Mouse (Mus musculus) heart, postnatal 0 days (tissue): ENCODE data around the gene Gm4969. TPM values are rescaled to one million over a fixed set of nuclear protein-coding genes. Genes with fewer than 3 reads are reported as not detected.

Experiments used
- ATAC-seq: fragments of 200-750 bp; cut with Nextera tagmentation; 2 replicates; pipeline ENCODE4 v1.8.0; 2017; ENCODE audit warnings: low read depth, moderate number of reproducible peaks, moderate library complexity; ENCODE audit not compliant: insufficient read depth
- DNase-seq: peaks from one replicate; pipeline ENCODE4 v3.0.0-alpha.2; 2016; ENCODE audit warnings: low spot score
- H3K27ac ChIP-seq: fragments of 300-500 bp; sonication (generic); 2 replicates; pipeline ENCODE4 v1.5.1; 2014; ENCODE audit warnings: low read depth, mild to moderate bottlenecking
- H3K27me3 ChIP-seq: fragments of 300-500 bp; sonication (generic); 2 replicates; pipeline ENCODE4 v1.6.1; 2014; ENCODE audit warnings: low read length, mixed read lengths; ENCODE audit not compliant: control insufficient read depth, insufficient read depth
- H3K36me3 ChIP-seq: fragments of 300-500 bp; sonication (generic); replicated peaks from 2 replicates; pipeline ENCODE4 v1.6.1; 2014; ENCODE audit warnings: low read length, mixed read lengths; ENCODE audit not compliant: control insufficient read depth, insufficient read depth
- H3K4me1 ChIP-seq: fragments of 300-500 bp; sonication (generic); 2 replicates; pipeline ENCODE4 v1.6.1; 2014; ENCODE audit warnings: antibody characterized with exemption; ENCODE audit not compliant: control insufficient read depth, insufficient read depth
- H3K4me2 ChIP-seq: fragments of 300-500 bp; sonication (generic); 2 replicates; pipeline ENCODE4 v1.6.1; 2014; ENCODE audit warnings: low read depth, mild to moderate bottlenecking, low read length, moderate library complexity
- H3K4me3 ChIP-seq: fragments of 300-500 bp; sonication (generic); 2 replicates; pipeline ENCODE4 v1.5.1; 2014; ENCODE audit warnings: low read depth, low read length
- H3K9ac ChIP-seq: fragments of 300-500 bp; sonication (generic); replicated peaks from 2 replicates; pipeline ENCODE4 v1.6.1; 2014; ENCODE audit warnings: low read depth, low read length, mixed read lengths
- H3K9me3 ChIP-seq: fragments of 300-500 bp; sonication (generic); replicated peaks from 2 replicates; pipeline ENCODE4 v1.6.1; 2016; ENCODE audit warnings: low read length; ENCODE audit not compliant: control insufficient read depth
- CTCF ChIP-seq: IDR thresholded peaks from 2 replicates; pipeline ENCODE4 v1.5.1; 2016; ENCODE audit warnings: antibody characterized with exemption, control low read depth, low read depth
- EP300 ChIP-seq: IDR thresholded peaks from 2 replicates; pipeline ENCODE4 v1.6.1; 2016; ENCODE audit warnings: antibody characterized with exemption, low read depth
- WGBS: fragments of 180-500 bp; shearing (Covaris S2); extraction: QIAGEN DNeasy Blood & Tissue Kit; methylation state at CpG from one replicate; pipeline ENCODE4 v1.1.7; 2014; 5-methylcytosine and 5-hydroxymethylcytosine counted together
- polyA plus RNA-seq: library from polyadenylated mRNA; unstranded; fragments of >200 nt; fragmentation: Nextera tagmentation; extraction: Ambion mirVana; gene quantifications from 2 replicates; pipeline ENCODE4 v1.2.1, GENCODE M21; 2015
- total RNA-seq: library from RNA; depleted of rRNA; stranded (reverse); fragments of >200 nt; gene quantifications from 2 replicates; pipeline ENCODE4 v1.2.3, GENCODE M21; 2014; ENCODE audit warnings: low replicate concordance

Gm4969 gene
- total and polyA plus RNA-seq, 2 experiments from 2014 or later: 0.38 to 0.69 TPM

DNA sequence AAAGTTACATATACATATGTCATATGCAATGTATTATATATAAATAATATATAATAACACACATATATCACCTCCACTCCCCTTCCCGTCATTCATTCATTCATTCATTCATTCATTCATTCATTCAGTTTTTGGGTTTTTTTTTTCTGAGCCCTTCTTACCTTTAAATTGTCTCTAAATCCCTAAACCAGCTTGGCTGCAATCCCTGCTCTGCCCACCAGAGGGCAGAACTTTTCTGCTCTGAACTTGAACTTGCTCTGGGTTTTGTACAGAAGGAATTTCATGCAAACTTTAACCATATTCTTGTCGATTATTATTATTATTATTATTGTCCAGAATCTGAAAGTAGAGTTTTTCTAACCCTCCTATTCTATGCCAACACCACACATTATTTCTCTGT is 49.5 kb downstream of the Gm4969 start:
- TF ChIP-seq EP300: no peak
- peak; percentile 80 for TF ChIP-seq CTCF
- H3K4me1 ChIP-seq: no peaks in the 10 kb centered on the region
- no peak overlapping the region for H3K4me3 ChIP-seq
- H3K27me3 ChIP-seq: peaks cover 32% of the 10 kb centered on the region
- no peak overlapping the region for H3K4me2 ChIP-seq
- no peaks in the 10 kb centered on the region for H3K9me3 ChIP-seq
- H3K36me3 ChIP-seq: no peaks in the 10 kb centered on the region
- H3K9ac ChIP-seq: no peak overlapping the region
- DNase-seq: peak; percentile 48
- WGBS: 5% methylated on average over 2 of the region's 2 CpGs
- no peak overlapping the region for H3K27ac ChIP-seq
- no peak for ATAC-seq

DNA sequence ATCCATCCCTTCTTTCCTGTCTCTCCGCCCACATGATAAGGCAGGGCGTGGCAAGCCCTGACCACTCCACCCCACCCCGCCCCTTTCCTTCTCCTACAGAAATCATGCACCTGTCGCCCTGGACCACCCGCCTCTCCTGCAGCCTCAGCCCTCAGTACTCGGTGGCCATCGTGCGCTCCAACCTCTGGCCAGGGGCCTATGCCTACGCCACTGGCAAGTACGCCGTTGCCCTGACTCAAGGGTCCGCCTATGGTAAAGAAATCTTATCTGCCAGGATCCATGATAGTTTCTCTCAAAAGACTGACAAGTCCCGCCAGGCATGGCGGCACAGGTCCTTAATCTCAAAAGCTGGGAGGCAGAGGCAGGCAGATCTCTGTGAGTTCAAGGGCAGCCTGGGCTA is 50.2 kb downstream of the Gm4969 start:
- no peaks in the 10 kb centered on the region for H3K36me3 ChIP-seq
- no peak overlapping the region for H3K4me2 ChIP-seq
- H3K9me3 ChIP-seq: no peaks in the 10 kb centered on the region
- WGBS: 50% methylated on average over 14 of the region's 14 CpGs
- H3K4me1 ChIP-seq: no peaks in the 10 kb centered on the region
- H3K9ac ChIP-seq: no peak overlapping the region
- DNase-seq (no peak), ATAC-seq (no peak)
- no peak overlapping the region for H3K27ac ChIP-seq
- no peak overlapping the region for H3K4me3 ChIP-seq
- TF ChIP-seq CTCF (no peak), EP300 (no peak)
- peaks cover 37% of the 10 kb centered on the region for H3K27me3 ChIP-seq

DNA sequence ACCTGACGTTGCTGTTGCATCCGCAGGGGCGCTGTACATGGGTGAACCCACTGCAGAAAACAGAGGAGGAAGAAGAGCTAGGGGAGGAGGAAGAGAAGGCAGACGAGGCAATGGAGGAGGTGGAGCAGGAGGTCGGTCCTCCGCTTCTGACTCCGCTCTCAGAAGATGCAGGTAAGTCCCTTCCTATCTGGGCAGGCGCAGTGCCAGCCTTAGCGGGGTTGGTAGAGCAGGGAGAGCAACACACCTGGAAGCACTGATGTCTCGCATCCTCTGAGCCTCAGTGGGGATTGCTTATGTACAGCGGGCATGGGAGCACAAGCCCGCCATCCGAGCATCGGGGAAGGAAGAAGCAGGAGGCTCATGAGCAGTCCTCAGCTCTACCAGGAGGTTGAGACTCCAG is 51.1 kb downstream of the Gm4969 start:
- no peak overlapping the region for H3K4me3 ChIP-seq
- no peak overlapping the region for H3K27ac ChIP-seq
- no peak for TF ChIP-seq CTCF
- DNase-seq: no peak
- no peaks in the 10 kb centered on the region for H3K9me3 ChIP-seq
- ATAC-seq: no peak
- no peaks in the 10 kb centered on the region for H3K4me1 ChIP-seq
- no peaks in the 10 kb centered on the region for H3K36me3 ChIP-seq
- peaks cover 37% of the 10 kb centered on the region for H3K27me3 ChIP-seq
- 46% methylated on average over 14 of the region's 14 CpGs for WGBS
- no peak overlapping the region for H3K4me2 ChIP-seq
- no peak overlapping the region for H3K9ac ChIP-seq

DNA sequence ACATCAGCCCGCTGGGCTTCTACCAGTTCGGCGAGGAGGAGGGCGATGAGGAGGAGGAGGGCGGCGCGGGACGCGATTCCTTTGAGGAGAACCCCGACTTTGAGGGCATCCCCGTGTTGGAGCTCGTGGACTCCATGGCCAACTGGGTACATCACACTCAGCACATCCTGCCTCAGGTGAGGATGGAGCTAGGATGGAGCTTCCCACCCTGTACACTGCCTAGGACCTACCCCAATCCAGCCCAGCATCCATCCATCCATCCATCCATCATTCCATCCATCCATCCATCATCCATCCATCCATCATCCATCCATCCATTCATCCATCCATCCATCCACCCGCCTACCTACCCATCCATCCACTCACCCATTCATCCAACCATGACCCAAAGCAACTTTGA is 52.3 kb downstream of the Gm4969 start:
- ATAC-seq (no peak), DNase-seq (no peak)
- H3K36me3 ChIP-seq: no peaks in the 10 kb centered on the region
- H3K4me1 ChIP-seq: no peaks in the 10 kb centered on the region
- WGBS: 35% methylated on average over 4 of the region's 13 CpGs
- TF ChIP-seq CTCF: no peak
- TF ChIP-seq EP300: no peak
- H3K27ac ChIP-seq: no peak overlapping the region
- no peaks in the 10 kb centered on the region for H3K9me3 ChIP-seq
- no peak overlapping the region for H3K4me2 ChIP-seq
- no peak overlapping the region for H3K9ac ChIP-seq
- H3K4me3 ChIP-seq: no peak overlapping the region
- H3K27me3 ChIP-seq: peaks cover 37% of the 10 kb centered on the region

DNA sequence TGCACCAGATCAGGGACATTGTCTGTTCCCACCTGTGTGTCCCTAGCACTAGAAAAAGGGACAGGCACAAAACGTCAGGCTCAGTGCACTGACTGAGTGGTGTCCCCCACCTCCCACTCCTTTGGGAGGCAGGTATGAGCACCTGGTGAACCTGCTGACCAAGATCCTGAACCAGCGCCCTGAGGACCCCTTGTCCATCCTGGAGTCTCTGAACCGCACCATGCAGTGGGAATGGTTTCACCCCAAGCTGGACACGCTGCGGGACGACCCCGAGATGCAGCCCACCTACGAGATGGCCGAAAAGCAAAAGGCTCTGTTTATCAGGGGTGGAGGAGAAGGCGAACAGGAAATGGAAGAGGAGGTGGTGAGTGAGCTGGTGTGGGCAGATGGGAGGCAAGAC is 60.8 kb downstream of the Gm4969 start:
- Histone ChIP-seq H3K4me3 (no peak overlapping the region), H3K4me2 (no peak overlapping the region), H3K9ac (no peak overlapping the region), H3K27ac (no peak overlapping the region), H3K27me3 (no peaks in the 10 kb centered on the region), H3K36me3 (no peaks in the 10 kb centered on the region), H3K4me1 (no peaks in the 10 kb centered on the region), H3K9me3 (no peaks in the 10 kb centered on the region)
- no peak for TF ChIP-seq CTCF
- TF ChIP-seq EP300: no peak
- whole genome bisulfite sequencing: 77% methylated on average over 10 of the region's 10 CpGs
- DNase-seq (no peak), ATAC-seq (no peak)

DNA sequence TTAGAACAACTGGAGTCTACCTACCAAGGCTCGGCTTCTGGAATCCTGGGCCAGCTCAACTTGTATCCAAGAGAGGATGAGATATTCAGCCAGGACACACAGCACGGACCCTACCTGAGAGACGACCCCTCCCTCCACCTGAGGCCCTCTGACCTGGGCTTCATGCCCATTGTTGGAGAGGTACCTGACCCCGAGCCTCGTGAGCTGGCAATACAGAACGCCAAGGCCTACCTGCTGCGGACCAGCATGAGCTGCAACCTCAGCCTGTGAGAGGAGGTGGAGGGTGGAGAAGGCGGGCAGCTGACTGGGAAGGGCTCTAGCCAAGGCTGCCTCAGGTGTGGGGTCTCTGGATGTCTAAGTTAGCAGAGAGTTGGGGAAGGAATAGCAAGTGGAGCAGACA is 63.1 kb downstream of the Gm4969 start:
- no peak for DNase-seq
- H3K4me3 ChIP-seq: no peak overlapping the region
- WGBS: 91% methylated on average over 8 of the region's 8 CpGs
- H3K36me3 ChIP-seq: peaks cover 19% of the 10 kb centered on the region
- TF ChIP-seq CTCF (no peak), EP300 (no peak)
- no peak overlapping the region for H3K4me2 ChIP-seq
- ATAC-seq: no peak
- H3K9ac ChIP-seq: no peak overlapping the region
- H3K27me3 ChIP-seq: no peaks in the 10 kb centered on the region
- no peaks in the 10 kb centered on the region for H3K4me1 ChIP-seq
- H3K9me3 ChIP-seq: no peaks in the 10 kb centered on the region
- no peak overlapping the region for H3K27ac ChIP-seq
